Mouse (Mus musculus) stomach, embryonic 15.5 days (tissue): ENCODE results near the gene Hps5. TPM values are rescaled to one million over a fixed set of nuclear protein-coding genes. Genes with fewer than 3 reads are reported as not detected.

Source experiments
- ATAC-seq: fragments of 200-750 bp; cut with Nextera tagmentation; 2 replicates; pipeline ENCODE4 v1.8.0; 2017; ENCODE audit warnings: low read depth, moderate number of reproducible peaks, moderate TSS enrichment; ENCODE audit not compliant: insufficient read depth, low FRiP score
- H3K27ac ChIP-seq: fragments of 300-500 bp; sonication (generic); 2 replicates; pipeline ENCODE4 v1.5.1; 2015; ENCODE audit warnings: mild to moderate bottlenecking, inconsistent platforms
- H3K27me3 ChIP-seq: fragments of 300-500 bp; sonication (generic); replicated peaks from 2 replicates; pipeline ENCODE4 v1.6.1; 2015; ENCODE audit warnings: inconsistent platforms
- H3K36me3 ChIP-seq: fragments of 300-500 bp; sonication (generic); 2 replicates; pipeline ENCODE4 v1.6.1; 2015; ENCODE audit warnings: inconsistent platforms
- H3K4me1 ChIP-seq: fragments of 300-500 bp; sonication (generic); 2 replicates; pipeline ENCODE4 v1.6.1; 2015; ENCODE audit warnings: inconsistent platforms
- H3K4me2 ChIP-seq: fragments of 300-500 bp; sonication (generic); 2 replicates; pipeline ENCODE4 v1.6.1; 2015; ENCODE audit warnings: mild to moderate bottlenecking, inconsistent platforms
- H3K4me3 ChIP-seq: fragments of 300-500 bp; sonication (generic); replicated peaks from 2 replicates; pipeline ENCODE4 v1.5.1; 2015; ENCODE audit warnings: inconsistent platforms
- H3K9ac ChIP-seq: fragments of 300-500 bp; sonication (generic); 2 replicates; pipeline ENCODE4 v1.6.1; 2015; ENCODE audit warnings: inconsistent platforms
- H3K9me3 ChIP-seq: fragments of 300-500 bp; sonication (generic); 2 replicates; pipeline ENCODE4 v1.6.1; 2016; ENCODE audit warnings: inconsistent platforms
- WGBS: fragments of 180-500 bp; shearing (Covaris S2); methylation state at CpG from one replicate; pipeline ENCODE4 v1.1.7; 2015; 5-methylcytosine and 5-hydroxymethylcytosine counted together
- polyA plus RNA-seq: library from polyadenylated mRNA; unstranded; fragments of >200 nt; fragmentation: Nextera tagmentation; extraction: Ambion mirVana; gene quantifications from 2 replicates; pipeline ENCODE4 v1.2.1, GENCODE M21; 2015

Gene Hps5
- polyA plus RNA-seq, 1 experiment from 2014 or later, result 20.2 TPM

DNA sequence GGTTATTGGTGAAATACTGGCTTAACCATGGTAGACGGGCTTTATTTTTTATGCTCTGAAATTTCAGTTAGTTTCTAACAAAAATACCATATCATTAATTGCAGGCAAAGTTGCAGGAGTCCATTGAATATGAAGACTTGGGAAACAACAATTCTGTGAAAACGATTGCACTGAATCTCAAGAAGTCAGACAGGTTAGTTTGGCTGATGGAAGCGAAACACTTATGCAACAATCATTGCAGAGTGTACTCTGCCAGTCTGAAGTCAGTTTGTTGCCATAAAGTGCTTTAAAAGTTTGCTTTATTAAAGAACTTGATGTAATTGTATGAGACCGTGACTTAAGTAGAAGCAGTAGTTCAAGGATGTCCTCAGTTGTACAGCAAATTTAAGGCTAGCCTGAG is 18.1 kb upstream of the Hps5 start:
- H3K9ac ChIP-seq, result no peak overlapping the region
- 91% methylated on average over 4 of the region's 4 CpGs for WGBS
- peaks cover 49% of the 10 kb centered on the region for H3K36me3 ChIP-seq
- H3K27ac ChIP-seq, result no peak overlapping the region
- H3K4me1 ChIP-seq, result no peaks in the 10 kb centered on the region
- no peak overlapping the region for H3K4me2 ChIP-seq
- no peaks in the 10 kb centered on the region for H3K9me3 ChIP-seq
- no peaks in the 10 kb centered on the region for H3K27me3 ChIP-seq
- no peak for ATAC-seq
- no peak overlapping the region for H3K4me3 ChIP-seq

DNA sequence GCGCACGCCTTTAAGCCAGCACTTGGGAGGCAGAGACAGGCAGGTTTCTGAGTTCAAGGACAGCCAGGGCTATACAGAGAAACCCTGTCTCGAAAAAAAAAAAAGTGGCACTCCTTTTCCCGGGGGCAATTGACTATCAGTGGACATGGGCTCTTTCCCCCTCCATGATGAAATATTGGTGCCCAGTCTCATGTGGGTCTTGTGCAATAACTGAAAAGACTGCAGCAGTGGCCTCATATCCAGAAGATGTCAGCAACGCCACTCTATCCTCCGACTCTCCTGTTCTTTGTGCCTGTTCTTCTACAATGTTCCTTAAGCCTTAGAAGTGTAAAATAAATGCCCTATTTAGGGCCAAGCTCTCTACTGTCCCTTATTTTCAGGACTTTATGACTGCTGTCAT is 14.5 kb upstream of the Hps5 start:
- WGBS, result 86% methylated on average over 6 of the region's 6 CpGs
- H3K27me3 ChIP-seq, result no peaks in the 10 kb centered on the region
- no peak overlapping the region for H3K9ac ChIP-seq
- H3K4me2 ChIP-seq, result no peak overlapping the region
- no peak overlapping the region for H3K27ac ChIP-seq
- H3K4me1 ChIP-seq, result no peaks in the 10 kb centered on the region
- H3K36me3 ChIP-seq, result peaks cover 43% of the 10 kb centered on the region
- ATAC-seq, result no peak
- no peak overlapping the region for H3K4me3 ChIP-seq
- no peaks in the 10 kb centered on the region for H3K9me3 ChIP-seq

DNA sequence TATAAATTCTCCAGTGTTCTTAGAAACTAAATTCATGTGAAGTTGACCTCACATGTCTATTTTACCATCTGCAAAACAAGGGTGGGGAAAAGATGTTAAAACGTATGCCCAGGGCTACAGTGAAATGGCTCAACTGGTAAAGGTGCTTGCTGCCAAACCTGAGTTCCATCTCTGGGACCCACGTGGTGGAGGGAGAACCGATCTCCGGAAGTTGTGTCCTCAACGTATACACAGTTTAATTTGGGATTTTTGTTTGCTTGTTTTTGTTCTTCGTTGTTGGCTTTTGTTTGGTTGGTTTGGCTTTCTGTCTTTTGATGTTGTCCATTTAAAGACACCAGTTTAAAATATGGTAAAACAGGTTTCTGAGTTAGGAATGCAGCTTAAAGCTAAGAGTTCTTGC is 915 bp upstream of the Hps5 start:
- Histone ChIP-seq H3K9ac (no peak overlapping the region), H3K4me1 (peaks cover 12% of the 10 kb centered on the region), H3K27me3 (no peaks in the 10 kb centered on the region), H3K4me3 (peak overlapping the region; percentile 96), H3K27ac (no peak overlapping the region), H3K36me3 (0 out of 2 replicates have a peak, but pooled peaks cover 7% of the 10 kb centered on the region), H3K9me3 (no peaks in the 10 kb centered on the region), H3K4me2 (peak overlapping the region; percentile 90)
- no peak for ATAC-seq
- 51% methylated on average over 6 of the region's 6 CpGs for WGBS

DNA sequence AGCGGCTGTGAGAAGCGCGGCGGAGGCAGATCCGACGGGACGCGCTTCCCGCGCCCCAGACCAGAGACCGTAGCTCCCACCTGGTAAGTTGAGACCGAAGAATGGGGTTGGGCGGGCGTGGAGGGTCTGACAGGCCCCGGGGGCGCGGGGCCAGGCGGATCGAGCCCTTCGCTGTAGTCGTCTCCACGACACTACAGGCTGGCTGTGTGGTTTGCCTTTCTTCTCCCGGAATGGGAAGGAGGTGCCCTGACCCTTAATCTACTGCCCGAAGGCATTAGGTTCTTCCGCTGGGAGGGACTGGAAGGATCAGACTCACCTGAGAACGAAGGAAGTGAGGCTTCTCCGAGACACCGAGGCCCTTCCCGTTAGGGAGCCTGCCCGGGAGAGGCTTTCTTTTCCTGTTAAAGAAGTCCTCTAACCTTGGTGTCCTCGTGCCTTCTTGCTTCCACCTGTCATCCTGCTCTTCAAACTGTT is 379 bp upstream of the Hps5 start:
- H3K4me2 ChIP-seq, result peak overlapping the region; percentile 90
- no peak for ATAC-seq
- H3K36me3 ChIP-seq, result 0 out of 2 replicates have a peak, but pooled peaks cover 7% of the 10 kb centered on the region
- under 1% methylated on average over 31 of the region's 31 CpGs for WGBS
- H3K27ac ChIP-seq, result peak overlapping the region; percentile 36; the same call in 1 of the 2 replicates
- peak overlapping the region; percentile 96 for H3K4me3 ChIP-seq
- H3K9me3 ChIP-seq, result no peaks in the 10 kb centered on the region
- H3K27me3 ChIP-seq, result no peaks in the 10 kb centered on the region
- peak overlapping the region; percentile 82 for H3K9ac ChIP-seq
- H3K4me1 ChIP-seq, result peaks cover 12% of the 10 kb centered on the region

DNA sequence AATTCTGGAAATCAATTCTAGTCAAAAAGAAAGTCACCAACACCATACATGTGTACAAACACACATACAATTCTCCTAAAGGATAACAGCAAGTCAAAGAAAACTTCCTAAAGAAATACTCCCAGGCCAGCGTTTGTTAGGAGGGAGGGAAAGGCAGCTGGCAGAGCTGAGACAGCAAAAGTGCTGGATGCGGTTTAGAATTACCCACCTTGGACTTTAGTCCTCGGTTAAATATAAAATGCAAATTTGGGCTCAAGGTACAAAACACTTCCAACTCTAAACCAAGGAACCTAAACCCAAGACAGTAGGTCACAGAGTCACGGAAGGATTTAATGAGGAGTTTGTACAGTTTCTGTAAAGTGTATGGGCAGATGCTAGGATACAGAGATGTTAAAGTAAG is 2.0 kb downstream of the Hps5 start:
- H3K9me3 ChIP-seq, result no peaks in the 10 kb centered on the region
- H3K27ac ChIP-seq, result no peak overlapping the region
- no peak overlapping the region for H3K4me3 ChIP-seq
- H3K4me1 ChIP-seq, result peaks cover 12% of the 10 kb centered on the region
- no peak for ATAC-seq
- no peak overlapping the region for H3K4me2 ChIP-seq
- no peak overlapping the region for H3K9ac ChIP-seq
- peaks cover 1% of the 10 kb centered on the region; the same call in 1 of the 2 replicates for H3K36me3 ChIP-seq
- H3K27me3 ChIP-seq, result no peaks in the 10 kb centered on the region
- WGBS, result 86% methylated on average over 4 of the region's 4 CpGs

DNA sequence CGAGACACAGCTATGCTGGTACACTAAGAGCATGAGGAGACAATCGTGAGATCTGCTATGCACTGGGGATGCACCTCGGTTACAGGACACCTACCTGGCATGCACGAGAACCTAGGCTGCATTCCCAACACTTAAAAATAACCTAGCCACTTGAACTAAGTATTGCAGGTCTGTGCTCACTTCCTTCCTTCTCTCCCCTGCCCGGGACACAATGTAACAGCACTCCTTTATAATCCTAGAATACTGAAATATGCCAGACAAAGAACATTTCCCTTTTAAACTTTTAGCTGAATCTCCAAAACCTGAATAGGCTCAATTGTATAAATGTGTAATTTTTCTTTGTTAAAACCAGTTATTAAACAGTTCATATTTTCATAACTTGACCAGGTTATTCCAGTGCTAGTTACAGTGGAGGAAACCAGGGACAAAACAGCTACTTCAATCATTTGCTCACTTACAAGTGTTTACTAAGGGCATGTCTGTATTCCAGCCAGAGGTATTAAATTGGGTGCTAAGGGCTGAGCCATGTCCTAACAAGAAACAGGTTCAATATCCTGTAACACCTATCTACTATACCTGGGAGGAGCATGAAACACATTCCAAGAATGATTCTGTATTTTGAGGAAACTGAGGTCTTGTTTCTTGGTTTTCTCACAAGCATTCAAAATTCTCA is 6.6 kb downstream of the Hps5 start:
- no peak overlapping the region for H3K4me2 ChIP-seq
- 81% methylated on average over 5 of the region's 5 CpGs for WGBS
- H3K27me3 ChIP-seq, result no peaks in the 10 kb centered on the region
- no peaks in the 10 kb centered on the region for H3K9me3 ChIP-seq
- H3K4me3 ChIP-seq, result no peak overlapping the region
- H3K36me3 ChIP-seq, result peaks cover 26% of the 10 kb centered on the region
- ATAC-seq, result no peak
- H3K9ac ChIP-seq, result no peak overlapping the region
- no peak overlapping the region for H3K27ac ChIP-seq
- no peaks in the 10 kb centered on the region for H3K4me1 ChIP-seq

DNA sequence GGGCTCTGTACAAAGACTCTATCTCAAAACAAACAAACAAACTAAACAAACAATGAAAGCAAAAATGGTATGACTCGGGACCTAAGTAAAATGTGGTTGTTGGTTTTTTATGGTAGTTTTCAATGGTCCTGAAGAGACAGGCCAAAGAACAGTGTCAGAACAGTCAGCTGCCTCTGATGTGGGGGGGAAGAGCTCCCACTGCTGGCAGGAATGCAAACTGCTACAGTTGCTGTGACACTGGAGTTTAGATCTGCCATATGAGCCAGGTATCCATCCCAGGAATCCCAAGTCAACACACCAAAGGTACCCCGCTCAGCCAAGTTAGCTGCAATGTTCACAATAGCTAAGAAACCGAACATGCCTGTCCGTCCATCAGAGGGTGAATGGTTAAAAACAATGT is 25.2 kb downstream of the Hps5 start:
- H3K9me3 ChIP-seq, result no peaks in the 10 kb centered on the region
- no peak for ATAC-seq

DNA sequence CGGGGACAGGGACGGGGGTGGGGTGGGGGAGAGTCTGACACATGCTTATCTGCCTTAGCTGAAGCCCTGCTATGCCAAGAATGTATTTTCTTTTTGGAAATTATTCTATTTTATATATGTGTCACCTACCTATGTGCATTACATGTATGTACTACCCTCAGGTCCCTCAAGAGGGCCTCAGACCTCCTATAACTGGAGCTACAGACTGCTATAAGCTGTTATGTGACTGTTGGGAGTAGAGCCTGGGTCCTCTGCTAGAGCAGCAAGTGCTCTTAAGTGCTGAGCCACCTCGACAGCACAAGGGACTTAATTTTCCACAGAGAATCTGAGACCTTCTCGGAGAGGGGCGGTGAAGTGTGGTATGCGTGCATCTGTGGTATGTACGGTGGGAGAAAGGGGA is 27.4 kb downstream of the Hps5 start:
- Histone ChIP-seq H3K9ac (no peak overlapping the region), H3K4me3 (no peak overlapping the region), H3K36me3 (peaks cover 41% of the 10 kb centered on the region), H3K27ac (no peak overlapping the region), H3K9me3 (no peaks in the 10 kb centered on the region), H3K27me3 (no peaks in the 10 kb centered on the region), H3K4me2 (no peak overlapping the region), H3K4me1 (no peaks in the 10 kb centered on the region)
- WGBS, result 94% methylated on average over 7 of the region's 7 CpGs
- no peak for ATAC-seq

More for the DNA sequence above, 25.2 kb downstream of the Hps5 start:
- no peaks in the 10 kb centered on the region for H3K27me3 ChIP-seq
- H3K9ac ChIP-seq, result no peak overlapping the region
- H3K4me3 ChIP-seq, result no peak overlapping the region
- WGBS, result 55% methylated on average over 4 of the region's 4 CpGs
- no peak overlapping the region for H3K27ac ChIP-seq
- H3K4me2 ChIP-seq, result no peak overlapping the region
- no peaks in the 10 kb centered on the region for H3K4me1 ChIP-seq
- H3K36me3 ChIP-seq, result peaks cover 31% of the 10 kb centered on the region

DNA sequence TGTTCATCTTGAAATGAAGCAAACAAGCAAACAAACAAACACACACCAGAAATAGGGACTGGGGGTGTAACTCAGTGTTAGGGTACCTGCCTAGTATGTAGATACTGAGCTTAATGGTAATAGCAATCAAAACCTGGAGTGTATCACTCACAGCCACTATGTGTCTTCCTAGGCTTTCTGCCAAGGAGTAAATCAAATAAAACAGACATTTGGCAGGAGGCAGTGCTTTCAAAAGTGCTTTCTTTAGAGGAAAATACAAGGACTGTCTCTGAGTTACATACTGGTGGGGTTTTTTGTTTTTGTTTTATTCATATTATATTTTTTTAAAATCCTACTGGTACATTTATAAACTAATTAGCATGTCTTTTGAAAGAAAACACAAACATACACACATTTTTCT is 28.5 kb downstream of the Hps5 start:
- H3K4me2 ChIP-seq, result no peak overlapping the region
- H3K4me3 ChIP-seq, result no peak overlapping the region
- H3K9ac ChIP-seq, result no peak overlapping the region
- ATAC-seq, result no peak
- H3K36me3 ChIP-seq, result peaks cover 47% of the 10 kb centered on the region
- no peaks in the 10 kb centered on the region for H3K4me1 ChIP-seq
- no peaks in the 10 kb centered on the region for H3K27me3 ChIP-seq
- H3K9me3 ChIP-seq, result no peaks in the 10 kb centered on the region
- no peak overlapping the region for H3K27ac ChIP-seq

DNA sequence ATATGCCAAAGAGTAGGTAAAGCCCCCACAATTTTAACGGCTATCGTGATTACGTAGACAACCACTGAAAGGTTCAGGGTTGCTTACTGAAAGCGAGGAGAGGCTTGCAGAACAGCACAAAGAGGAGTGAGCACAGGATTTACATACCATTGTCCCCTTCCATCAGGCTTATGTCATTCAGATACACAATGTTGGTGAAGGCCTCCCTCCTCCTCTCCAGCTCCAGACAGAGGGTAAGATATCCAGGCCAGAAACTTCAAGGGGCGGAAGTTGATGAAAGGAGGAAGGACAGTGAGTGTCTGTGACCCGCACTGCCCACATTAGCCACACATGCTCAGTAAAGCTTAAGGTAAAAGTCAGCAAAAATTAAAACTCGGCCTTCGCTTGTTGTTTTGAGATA is 31.2 kb downstream of the Hps5 start:
- Histone ChIP-seq H3K9ac (no peak overlapping the region), H3K27ac (no peak overlapping the region), H3K36me3 (peaks cover 46% of the 10 kb centered on the region), H3K4me1 (no peaks in the 10 kb centered on the region), H3K27me3 (no peaks in the 10 kb centered on the region), H3K4me2 (no peak overlapping the region), H3K4me3 (no peak overlapping the region), H3K9me3 (no peaks in the 10 kb centered on the region)
- WGBS, result 89% methylated on average over 8 of the region's 8 CpGs
- no peak for ATAC-seq

DNA sequence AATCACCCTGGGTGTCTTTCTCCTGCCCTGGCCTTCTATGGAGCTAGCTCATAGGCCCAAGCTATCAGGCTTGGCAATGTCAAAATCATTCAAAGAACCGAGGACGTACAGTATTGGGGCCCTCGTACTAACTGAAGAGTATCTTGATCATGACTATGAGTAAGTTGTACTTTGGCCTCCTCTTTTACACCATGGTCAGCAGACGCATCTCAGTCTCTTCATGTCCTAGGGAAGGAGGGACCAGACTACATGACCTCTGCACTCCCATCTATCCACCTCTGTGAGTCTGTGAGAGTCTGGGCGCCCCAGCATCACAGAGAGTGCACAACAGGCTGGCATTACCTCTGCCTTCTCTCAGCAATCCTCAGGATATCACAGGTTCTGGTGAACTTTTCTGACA is 33.3 kb downstream of the Hps5 start:
- Histone ChIP-seq H3K4me2 (no peak overlapping the region), H3K9me3 (no peaks in the 10 kb centered on the region), H3K27ac (no peak overlapping the region), H3K36me3 (peaks cover 29% of the 10 kb centered on the region), H3K9ac (no peak overlapping the region), H3K4me1 (no peaks in the 10 kb centered on the region), H3K4me3 (no peak overlapping the region), H3K27me3 (no peaks in the 10 kb centered on the region)
- ATAC-seq, result no peak
- WGBS, result 84% methylated on average over 5 of the region's 5 CpGs

DNA sequence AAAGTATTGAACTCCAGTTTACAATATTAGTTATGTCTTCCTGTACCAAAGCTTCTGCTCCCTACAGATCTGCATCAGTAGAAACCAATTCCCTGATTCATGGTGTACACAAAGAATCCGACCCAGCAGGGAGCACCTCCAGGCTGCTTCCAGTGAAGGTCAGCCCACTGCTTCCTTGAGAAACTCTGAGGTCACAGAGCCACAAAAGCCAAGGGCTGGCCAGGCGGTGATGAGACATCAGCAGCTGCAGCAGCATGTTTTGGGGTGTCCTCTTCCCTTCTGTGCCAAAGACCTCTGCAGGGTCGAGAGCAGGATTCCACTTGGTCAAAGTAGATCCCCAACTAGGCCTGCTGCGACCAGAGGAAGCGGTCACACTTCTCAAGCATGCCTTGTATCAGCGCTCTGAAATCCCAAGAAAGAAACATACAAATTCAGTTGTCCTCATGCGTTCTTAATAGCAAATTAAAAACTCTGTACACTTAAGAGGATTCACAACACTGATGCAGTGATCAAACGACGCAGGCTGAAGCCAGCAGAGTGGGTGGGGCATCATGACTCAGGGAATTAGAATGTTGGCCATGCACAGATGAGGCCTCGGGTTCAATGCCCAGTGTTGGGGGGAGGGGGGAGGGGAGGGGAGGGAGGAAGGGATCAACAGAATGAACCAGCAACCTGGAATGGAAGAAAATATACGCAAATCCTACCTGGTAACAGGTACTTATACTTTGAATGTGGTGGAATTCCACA is 34.6 kb downstream of the Hps5 start:
- no peak for ATAC-seq

More for the DNA sequence above, 34.6 kb downstream of the Hps5 start:
- Histone ChIP-seq H3K4me1 (no peaks in the 10 kb centered on the region), H3K36me3 (peaks cover 29% of the 10 kb centered on the region), H3K4me2 (no peak overlapping the region), H3K27ac (no peak overlapping the region), H3K27me3 (no peaks in the 10 kb centered on the region), H3K9me3 (no peaks in the 10 kb centered on the region), H3K4me3 (no peak overlapping the region), H3K9ac (no peak overlapping the region)
- WGBS, result 73% methylated on average over 11 of the region's 11 CpGs
